ENCODE assay signal across 18 mouse cellular contexts in genomic region chr16:33013801-33014200, GRCm38 (mm10).
"Had no signal": no experiment of that assay in that cellular context is flagged by ENCODE, and none has a peak within 500 bp of the region (broad histone marks: within the 10 kb centered on the region; RNA-seq: fewer than 3 reads in every experiment).

No protein-coding gene starts in this region.

- H3K27ac ChIP-seq: midbrain, embryonic 10.5 days; midbrain, embryonic 12.5 days; neural tube, embryonic 13.5 days; neural tube, embryonic 15.5 days had no signal

- H3K27me3 ChIP-seq: midbrain, embryonic 12.5 days; neural tube, embryonic 13.5 days; neural tube, embryonic 15.5 days had no signal

- ATAC-seq: midbrain, embryonic 16.5 days had no signal

- DNase-seq: lung, embryonic 14.5 days; lung, postnatal 10 days; lung, postnatal 4 days; midbrain, embryonic 14.5 days; retina, postnatal 1 day; right cerebral cortex, adult 18-20 months; right cerebral cortex, postnatal 25 days; right cerebral cortex, postnatal 4 days; spleen, adult 18-20 months; thymus, adult 18-20 months; thymus, postnatal 14 days; thymus, postnatal 36 days had no signal

- H3K9me3 ChIP-seq: midbrain, embryonic 10.5 days; midbrain, embryonic 12.5 days; neural tube, embryonic 13.5 days; neural tube, embryonic 15.5 days had no signal

- H3K4me2 ChIP-seq: lung, embryonic 14.5 days; midbrain, embryonic 12.5 days; neural tube, embryonic 13.5 days; neural tube, embryonic 15.5 days had no signal

- H3K4me3 ChIP-seq: midbrain, embryonic 10.5 days; midbrain, embryonic 12.5 days; myocyte; neural tube, embryonic 13.5 days; neural tube, embryonic 15.5 days had no signal

- H3K4me1 ChIP-seq: midbrain, embryonic 10.5 days; midbrain, embryonic 12.5 days; neural tube, embryonic 13.5 days; neural tube, embryonic 15.5 days had no signal

- H3K9ac ChIP-seq: lung, embryonic 14.5 days; midbrain, embryonic 12.5 days; neural tube, embryonic 13.5 days; neural tube, embryonic 15.5 days had no signal
